ENCODE assay signal across 9 mouse cellular contexts in genomic region chr19:44284723-44285122, GRCm38 (mm10). TPM values are rescaled to one million over a fixed set of nuclear protein-coding genes. Genes with fewer than 3 reads are reported as not detected.
DNase-seq lines count a peak whose midpoint lies in the region; ATAC-seq and TF ChIP-seq lines count a peak whose summit lies in the region.
"Had no signal": no experiment of that assay in that cellular context is flagged by ENCODE, and none has a peak within 500 bp of the region (broad histone marks: within the 10 kb centered on the region; RNA-seq: fewer than 3 reads in every experiment).

No protein-coding gene starts in this region.

- no peaks in the 10 kb centered on the region for H3K27me3 ChIP-seq in heart, adult 2 months (ENCODE audit: control insufficient read depth, insufficient read depth, low read length)
- H3K27me3 ChIP-seq in intestine, postnatal 0 days (replicated peaks; ENCODE audit: control insufficient read depth, insufficient read depth, low read length), result no peaks in the 10 kb centered on the region
- H3K27me3 ChIP-seq: Patski had no signal

- intact Hi-C loops in heart, adult 2 months (cut with DNase I), result no loop called here
- intact Hi-C loops in heart, postnatal 25 days (cut with DNase I), result no loop called here

- peak overlapping the region; percentile 67 for H3K9ac ChIP-seq in heart, adult 2 months (ENCODE audit: low read depth, low read length)
- H3K9ac ChIP-seq in intestine, postnatal 0 days (ENCODE audit: low read depth, low read length), result peak overlapping the region; percentile 48

- ATAC-seq in intestine, postnatal 0 days, result peak; percentile 61

- TF ChIP-seq EP300 in heart, adult 2 months (IDR thresholded peaks at IDR 0.05; ENCODE audit: insufficient read depth, low read depth, low read length), result 0 out of 2 replicates have a peak, but pooled peaks have one; percentile 14

- no peak for DNase-seq in heart, adult 2 months
- no peak for DNase-seq in heart, postnatal 25 days (ENCODE audit: low spot score)
- DNase-seq in embryo, embryonic 11 days, result peak; percentile 68
- DNase-seq in lung, adult 18-20 months, result peak; percentile 70 to 75
- no peak for DNase-seq in spleen, adult 12 weeks (ENCODE audit: low spot score)
- DNase-seq in layer of hippocampus, postnatal 25 days (ENCODE audit: extremely low spot score in 1 of 2, low spot score in 1 of 2), result no peak

- peaks cover 8% of the 10 kb centered on the region for H3K4me1 ChIP-seq in heart, adult 2 months (ENCODE audit: control insufficient read depth, insufficient read depth, low read length)
- H3K4me1 ChIP-seq in intestine, postnatal 0 days (replicated peaks; ENCODE audit: control insufficient read depth, insufficient read depth, low read length), result peaks cover 22% of the 10 kb centered on the region; the same call in 1 of the 2 replicates
- H3K4me1 ChIP-seq in olfactory bulb, adult 2 months (ENCODE audit: control insufficient read depth, insufficient read depth, low read length), result peaks cover 22% of the 10 kb centered on the region

- H3K4me2 ChIP-seq in intestine, postnatal 0 days (replicated peaks; ENCODE audit: low read depth), result peak overlapping the region; percentile 84

- TF ChIP-seq POLR2A in heart, adult 2 months (IDR thresholded peaks at IDR 0.05; ENCODE audit: insufficient read depth, low read depth, low read length), result no peak
- TF ChIP-seq POLR2A in olfactory bulb, adult 2 months (IDR thresholded peaks at IDR 0.05; ENCODE audit: insufficient read depth, low read depth, low read length), result no peak

- H3K79me2 ChIP-seq in heart, adult 2 months (replicated peaks; ENCODE audit: control insufficient read depth, insufficient read depth, low read length), result no peaks in the 10 kb centered on the region

- no peak for TF ChIP-seq CTCF in heart, adult 2 months (IDR thresholded peaks at IDR 0.05)
- TF ChIP-seq CTCF in intestine, postnatal 0 days (IDR thresholded peaks at IDR 0.05; ENCODE audit: low read depth), result no peak
- TF ChIP-seq CTCF in olfactory bulb, adult 2 months (IDR thresholded peaks at IDR 0.05; ENCODE audit: insufficient read depth, low read depth, low read length), result no peak

- H3K36me3 ChIP-seq in heart, adult 2 months (ENCODE audit: control insufficient read depth, insufficient read depth, low read length), result peaks cover 3% of the 10 kb centered on the region
- H3K36me3 ChIP-seq in intestine, postnatal 0 days (ENCODE audit: control insufficient read depth, insufficient read depth), result no peaks in the 10 kb centered on the region

- H3K4me3 ChIP-seq in heart, adult 2 months, result peak overlapping the region; percentile 57
- peak overlapping the region; percentile 45 for H3K4me3 ChIP-seq in intestine, postnatal 0 days (ENCODE audit: low read depth, low read length)
- peak overlapping the region; percentile 52 for H3K4me3 ChIP-seq in olfactory bulb, adult 2 months (ENCODE audit: insufficient read depth, low read depth, low read length)

- H3K27ac ChIP-seq in heart, adult 2 months, result peak overlapping the region; percentile 69
- peak overlapping the region; percentile 95 for H3K27ac ChIP-seq in intestine, postnatal 0 days (ENCODE audit: low read depth, low read length)
- H3K27ac ChIP-seq in olfactory bulb, adult 2 months (ENCODE audit: insufficient read depth, low read depth, low read length), result peak overlapping the region; percentile 99

- no peaks in the 10 kb centered on the region for H3K9me3 ChIP-seq in intestine, postnatal 0 days (ENCODE audit: control insufficient read depth)

- WGBS in heart, adult 2 months, result 12% methylated on average over 11 of the region's 11 CpGs
- WGBS in intestine, postnatal 0 days, result 4% methylated on average over 11 of the region's 11 CpGs
- WGBS in olfactory bulb, adult 2 months, result 5% methylated on average over 11 of the region's 11 CpGs

RNA-seq across cellular contexts. Expression of gene Scd2, which starts 8.8 kb away (rescaled TPM):
- 10 to 100 TPM in 1 of 2 experiments, 1 to 10 TPM in 1; 9.2 to 12.2 TPM for total RNA-seq in heart, adult 2 months (2021)
- 21.2 and 31.1 TPM in 2 replicates for polyA plus RNA-seq in heart, adult 2 months (2012; rRNA removed)
- 10 to 100 TPM; 12.5 to 13.1 TPM for total RNA-seq in heart, postnatal 25 days (2021)
- polyA plus RNA-seq in intestine, postnatal 0 days (2015; fragmentation: Nextera tagmentation; extraction: Ambion mirVana), result 35.6 and 42.1 TPM in 2 replicates
- polyA plus RNA-seq in olfactory bulb, adult 2 months (2012; ENCODE audit: insufficient read depth, insufficient read length, low replicate concordance, missing spikeins), result 299 and 337 TPM in 2 replicates
- 100 to 1,000 TPM; 642 to 712 TPM for total RNA-seq in layer of hippocampus, postnatal 25 days (2021)

RNA-seq across cellular contexts. Expression of gene Scd4, which starts 48.2 kb away (rescaled TPM):
- 1 to 10 TPM; 4.6 to 6.0 TPM for total RNA-seq in heart, adult 2 months (2021)
- polyA plus RNA-seq in heart, adult 2 months (2012; rRNA removed), result 9.0 and 12.6 TPM in 2 replicates
- total RNA-seq in heart, postnatal 25 days (2021), result 1 to 10 TPM; 6.5 to 9.2 TPM
- 0.04 TPM in 1 of 2 replicates, not detected in the other for polyA plus RNA-seq in intestine, postnatal 0 days (2015; fragmentation: Nextera tagmentation; extraction: Ambion mirVana)
- not detected in 2 replicates for polyA plus RNA-seq in olfactory bulb, adult 2 months (2012; ENCODE audit: insufficient read depth, insufficient read length, low replicate concordance, missing spikeins)
- total RNA-seq in layer of hippocampus, postnatal 25 days (2021), result 1 to 10 TPM; 2.8 to 2.9 TPM

Comparison
In these comparisons a context has a peak if more than half of its experiments do, and no peak if none do; other contexts are left out.
1. DNase-seq: peak in embryo, embryonic 11 days (single experiment) and lung, adult 18-20 months (2 of 2); none in heart, adult 2 months (0 of 2), heart, postnatal 25 days (single experiment), spleen, adult 12 weeks (single experiment) and layer of hippocampus, postnatal 25 days (0 of 2).
2. RNA of gene Scd2, which starts 8.8 kb away (total RNA-seq): 642 to 712 TPM in layer of hippocampus, postnatal 25 days; 12.5 to 13.1 TPM in heart, postnatal 25 days and 9.2 to 12.2 TPM in heart, adult 2 months; every median in the first group is over 10 times any median in the second.
3. Peak in every context shown above with its lines, with median percentiles within 50 percentile points of each other: H3K27ac ChIP-seq and H3K4me3 ChIP-seq.